Mouse (Mus musculus): ENCODE data around the gene Auts2. TPM values are rescaled to one million over a fixed set of nuclear protein-coding genes. Genes with fewer than 3 reads are reported as not detected.
A peak's percentile ranks its signal among the peaks of the same experiment; 100 is the strongest.
"Not testable (repeated sequence)": the region's sequence is repeated elsewhere in the genome, so short reads cannot be mapped to it uniquely, and the experiment has no call there.

The Auts2 gene
- 30.4 and 34.4 TPM in 2 replicates for polyA plus RNA-seq (2014; fragmentation: Nextera tagmentation; extraction: Ambion mirVana)

DNA sequence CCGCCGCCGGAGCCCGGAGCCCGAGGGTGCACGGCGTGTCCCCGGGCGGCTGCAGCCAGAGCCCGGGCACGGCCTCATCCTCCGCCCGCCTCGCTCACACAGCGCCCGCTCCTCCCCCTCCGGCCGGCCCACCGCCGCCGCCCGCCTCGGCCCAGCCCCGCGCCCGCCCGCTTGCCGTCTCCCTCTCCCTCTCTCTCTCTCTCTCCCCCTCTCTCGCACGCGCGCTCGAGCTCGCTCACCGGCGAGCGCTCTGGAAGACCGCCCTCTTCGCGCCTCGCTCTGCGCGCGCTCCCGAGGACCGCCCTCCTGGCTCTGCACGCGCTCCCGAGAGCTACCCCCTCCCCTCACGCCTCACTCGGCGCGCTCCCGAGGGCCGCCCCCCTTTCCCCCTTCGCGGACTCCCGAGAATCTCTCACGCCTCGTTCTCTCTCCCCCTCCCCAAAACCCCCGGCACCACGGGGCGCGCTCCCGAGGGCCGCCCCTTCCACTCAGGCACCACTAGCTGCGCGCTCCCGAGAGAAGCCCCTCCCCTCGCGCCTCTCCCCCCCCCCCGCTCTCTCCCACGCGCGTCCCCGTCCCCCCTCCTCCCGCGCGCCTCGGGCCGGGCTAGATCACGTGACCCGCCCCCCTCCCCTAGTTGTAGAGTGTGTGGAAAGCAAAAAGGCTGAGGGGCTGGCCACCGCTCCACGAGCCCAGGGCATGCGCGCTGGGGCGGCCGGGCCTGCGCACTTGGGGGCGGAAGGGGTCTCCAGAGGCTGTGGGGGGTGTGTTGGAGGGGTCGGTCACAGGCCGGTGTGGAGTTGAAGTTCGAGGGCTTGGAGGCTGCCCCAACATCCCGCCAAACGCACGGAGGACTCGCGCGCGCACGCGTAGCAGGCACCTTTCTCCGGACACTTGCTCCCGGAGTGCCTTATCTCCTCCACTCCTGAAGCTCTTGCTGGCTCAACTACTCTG is at the start of gene Auts2:
Auts2 (minus strand) TSS at position 227 of the 954 bp plus-strand sequence.
- Histone ChIP-seq H3K27ac (ENCODE audit: low read depth) (peak within 1 kb of the TSS; percentile 93), H3K9me3 (ENCODE audit: control insufficient read depth, low read length) (no peaks in the 10 kb centered on the region), H3K4me2 (ENCODE audit: low read length) (peak within 1 kb of the TSS; percentile 68), H3K27me3 (replicated peaks; ENCODE audit: control insufficient read depth, insufficient read depth, low read length) (no peaks in the 10 kb centered on the region), H3K4me1 (replicated peaks; ENCODE audit: control insufficient read depth, insufficient read depth, low read length) (peaks cover 14% of the 10 kb centered on the region; the same call in 1 of the 2 replicates), H3K36me3 (ENCODE audit: control insufficient read depth, insufficient read depth, low read length) (no peaks in the 10 kb centered on the region), H3K4me3 (ENCODE audit: low read depth, low read length) (peak within 1 kb of the TSS; percentile 70), H3K9ac (ENCODE audit: low read length) (peak within 1 kb of the TSS; percentile 85)
- DNase-seq (ENCODE audit: low spot score) (peak; percentile 94), ATAC-seq (replicated peaks; ENCODE audit: low FRiP score, low TSS enrichment, low read depth) (peak; percentile 90)
- WGBS, result under 1% methylated on average over 80 of the region's 105 CpGs

DNA sequence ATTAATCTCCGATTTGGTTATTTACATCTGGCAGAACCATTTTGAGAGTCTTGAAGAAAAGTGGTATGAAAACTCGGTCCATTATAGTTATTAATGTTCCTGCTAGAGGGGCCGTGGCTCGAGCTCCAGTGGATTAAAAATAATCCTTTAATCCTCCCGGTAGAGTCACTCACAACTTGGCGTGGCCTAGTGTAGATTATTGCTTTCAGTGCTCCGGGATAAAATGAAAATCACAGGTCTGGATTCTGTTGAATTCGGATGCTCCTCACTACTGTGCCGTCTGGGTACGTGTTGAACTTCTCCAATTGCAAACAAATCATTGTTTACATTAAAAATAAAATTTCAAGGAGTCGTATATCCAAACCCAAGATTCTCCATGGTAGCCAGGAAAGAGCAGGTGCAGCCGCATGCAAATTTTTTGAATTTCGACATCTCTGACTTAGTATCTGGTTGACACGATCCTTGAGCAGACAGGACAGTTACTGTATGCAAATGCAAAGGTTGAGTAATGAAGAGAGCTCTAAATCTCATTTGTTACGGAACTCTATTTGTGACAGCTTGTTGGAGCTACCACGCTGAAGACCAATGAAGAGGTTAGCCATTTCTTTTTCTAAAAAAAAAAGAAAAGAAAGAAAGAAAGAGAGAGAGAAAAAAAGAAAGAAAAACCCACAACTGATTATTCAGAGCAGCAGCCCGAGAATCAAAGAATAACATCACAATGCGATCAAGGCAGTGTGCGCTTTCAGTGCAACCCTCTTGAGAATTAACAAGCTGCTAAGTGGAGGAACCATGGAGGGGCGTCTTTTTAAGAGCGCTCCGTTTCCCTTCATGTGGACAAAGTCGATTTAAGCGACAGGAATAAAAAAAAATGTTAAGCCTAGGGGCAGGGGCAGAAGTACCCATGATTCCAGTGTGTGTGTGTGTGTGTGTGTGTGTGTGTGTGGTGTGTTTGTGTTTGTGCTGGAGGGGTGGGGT is 48.9 kb upstream of the Auts2 start:
- ATAC-seq (replicated peaks; ENCODE audit: low FRiP score, low TSS enrichment, low read depth), result no peak
- no peak for DNase-seq (ENCODE audit: low spot score)
- no peak overlapping the region for H3K4me2 ChIP-seq (ENCODE audit: low read length)

DNA sequence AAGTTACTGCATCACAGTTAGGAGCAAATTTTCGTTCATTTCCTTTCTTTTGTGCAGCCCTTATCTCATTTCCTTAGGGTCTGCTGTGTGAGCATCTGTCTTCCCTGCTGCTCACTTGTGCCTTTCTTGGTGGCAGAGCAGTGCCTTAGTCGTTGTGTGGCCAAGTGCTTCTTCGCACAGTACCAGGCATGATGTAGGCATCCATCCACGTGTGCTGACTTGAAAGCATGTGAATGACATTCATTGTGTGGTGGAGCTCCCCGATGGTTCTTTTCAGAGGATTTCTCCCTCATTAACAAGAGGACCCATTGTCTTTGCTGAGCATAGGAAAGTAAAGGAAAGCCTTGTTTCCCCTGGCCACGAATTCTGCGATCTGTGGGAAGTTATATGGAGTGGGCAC is 36.6 kb upstream of the Auts2 start:
- ATAC-seq (replicated peaks; ENCODE audit: low FRiP score, low TSS enrichment, low read depth) (no peak), DNase-seq (ENCODE audit: low spot score) (no peak)
- Histone ChIP-seq H3K27me3 (replicated peaks; ENCODE audit: control insufficient read depth, insufficient read depth, low read length) (no peaks in the 10 kb centered on the region), H3K9me3 (ENCODE audit: control insufficient read depth, low read length) (no peaks in the 10 kb centered on the region), H3K36me3 (ENCODE audit: control insufficient read depth, insufficient read depth, low read length) (no peaks in the 10 kb centered on the region), H3K4me2 (ENCODE audit: low read length) (no peak overlapping the region), H3K27ac (ENCODE audit: low read depth) (no peak overlapping the region), H3K4me1 (replicated peaks; ENCODE audit: control insufficient read depth, insufficient read depth, low read length) (no peaks in the 10 kb centered on the region), H3K9ac (ENCODE audit: low read length) (no peak overlapping the region), H3K4me3 (ENCODE audit: low read depth, low read length) (no peak overlapping the region)
- WGBS, result 75% methylated on average over 7 of the region's 7 CpGs

More for the DNA sequence above, 48.9 kb upstream of the Auts2 start:
- no peak overlapping the region for H3K27ac ChIP-seq (ENCODE audit: low read depth)
- H3K36me3 ChIP-seq (ENCODE audit: control insufficient read depth, insufficient read depth, low read length), result no peaks in the 10 kb centered on the region
- no peaks in the 10 kb centered on the region for H3K4me1 ChIP-seq (replicated peaks; ENCODE audit: control insufficient read depth, insufficient read depth, low read length)
- H3K27me3 ChIP-seq (replicated peaks; ENCODE audit: control insufficient read depth, insufficient read depth, low read length), result no peaks in the 10 kb centered on the region
- no peaks in the 10 kb centered on the region for H3K9me3 ChIP-seq (ENCODE audit: control insufficient read depth, low read length)
- 78% methylated on average over 24 of the region's 24 CpGs for WGBS
- no peak overlapping the region for H3K4me3 ChIP-seq (ENCODE audit: low read depth, low read length)
- no peak overlapping the region for H3K9ac ChIP-seq (ENCODE audit: low read length)

DNA sequence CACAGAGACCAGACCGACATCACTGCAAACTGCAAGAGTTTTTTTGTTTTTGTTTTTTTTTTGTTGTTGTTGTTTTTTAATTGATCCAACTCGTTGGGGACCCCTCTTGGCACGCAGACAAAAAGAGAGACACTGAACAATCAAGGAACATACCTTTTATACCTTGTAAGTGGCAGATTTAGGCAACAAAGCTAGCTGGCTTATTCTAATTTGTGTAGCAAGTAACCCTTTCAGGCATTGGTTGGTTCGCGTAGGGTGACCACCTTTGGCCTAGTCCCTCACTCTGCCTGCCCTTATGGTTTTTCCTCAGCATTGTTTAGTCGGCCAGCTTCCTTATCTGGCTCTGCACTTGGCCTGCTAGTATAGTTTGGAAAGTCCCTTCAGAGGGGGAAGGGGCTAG is 17.6 kb upstream of the Auts2 start:
- 77% methylated on average over 6 of the region's 6 CpGs for WGBS

DNA sequence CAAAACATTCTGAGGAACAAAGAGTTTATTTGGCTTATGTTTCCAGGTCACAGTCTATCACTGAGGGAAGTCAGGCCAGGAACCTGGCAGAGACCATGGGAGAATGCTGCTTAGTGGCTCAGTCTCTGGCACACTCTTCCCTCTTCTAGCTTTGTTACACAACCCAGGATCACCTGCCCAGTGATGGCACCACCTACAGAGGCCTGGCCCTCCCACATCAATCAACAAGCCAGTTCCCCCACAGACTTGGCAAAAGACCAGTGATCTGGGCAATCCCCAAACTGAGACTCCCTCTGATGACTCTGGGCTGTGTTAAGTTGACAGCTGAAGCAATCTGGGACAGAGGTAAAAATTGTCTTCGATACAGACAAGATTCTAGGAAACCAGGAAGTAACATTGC is 2.6 kb upstream of the Auts2 start:
- H3K9ac ChIP-seq (ENCODE audit: low read length), result no peak overlapping the region
- H3K4me3 ChIP-seq (ENCODE audit: low read depth, low read length), result no peak overlapping the region
- H3K27me3 ChIP-seq (replicated peaks; ENCODE audit: control insufficient read depth, insufficient read depth, low read length), result no peaks in the 10 kb centered on the region
- H3K27ac ChIP-seq (ENCODE audit: low read depth), result no peak overlapping the region
- no peaks in the 10 kb centered on the region for H3K36me3 ChIP-seq (ENCODE audit: control insufficient read depth, insufficient read depth, low read length)
- no peak for ATAC-seq (replicated peaks; ENCODE audit: low FRiP score, low TSS enrichment, low read depth)
- WGBS, result 38% methylated on average over 1 of the region's 1 CpGs
- H3K9me3 ChIP-seq (ENCODE audit: control insufficient read depth, low read length), result no peaks in the 10 kb centered on the region
- no peak overlapping the region for H3K4me2 ChIP-seq (ENCODE audit: low read length)
- no peak for DNase-seq (ENCODE audit: low spot score)
- H3K4me1 ChIP-seq (replicated peaks; ENCODE audit: control insufficient read depth, insufficient read depth, low read length), result no peaks in the 10 kb centered on the region

More for the DNA sequence above, 17.6 kb upstream of the Auts2 start:
- DNase-seq (ENCODE audit: low spot score); H3K4me2 ChIP-seq (ENCODE audit: low read length); H3K9me3 ChIP-seq (ENCODE audit: control insufficient read depth, low read length); H3K4me1 ChIP-seq (replicated peaks; ENCODE audit: control insufficient read depth, insufficient read depth, low read length); ATAC-seq (replicated peaks; ENCODE audit: low FRiP score, low TSS enrichment, low read depth); H3K9ac ChIP-seq (ENCODE audit: low read length); H3K36me3 ChIP-seq (ENCODE audit: control insufficient read depth, insufficient read depth, low read length); H3K27me3 ChIP-seq (replicated peaks; ENCODE audit: control insufficient read depth, insufficient read depth, low read length); H3K27ac ChIP-seq (ENCODE audit: low read depth); H3K4me3 ChIP-seq (ENCODE audit: low read depth, low read length): not testable (repeated sequence)

DNA sequence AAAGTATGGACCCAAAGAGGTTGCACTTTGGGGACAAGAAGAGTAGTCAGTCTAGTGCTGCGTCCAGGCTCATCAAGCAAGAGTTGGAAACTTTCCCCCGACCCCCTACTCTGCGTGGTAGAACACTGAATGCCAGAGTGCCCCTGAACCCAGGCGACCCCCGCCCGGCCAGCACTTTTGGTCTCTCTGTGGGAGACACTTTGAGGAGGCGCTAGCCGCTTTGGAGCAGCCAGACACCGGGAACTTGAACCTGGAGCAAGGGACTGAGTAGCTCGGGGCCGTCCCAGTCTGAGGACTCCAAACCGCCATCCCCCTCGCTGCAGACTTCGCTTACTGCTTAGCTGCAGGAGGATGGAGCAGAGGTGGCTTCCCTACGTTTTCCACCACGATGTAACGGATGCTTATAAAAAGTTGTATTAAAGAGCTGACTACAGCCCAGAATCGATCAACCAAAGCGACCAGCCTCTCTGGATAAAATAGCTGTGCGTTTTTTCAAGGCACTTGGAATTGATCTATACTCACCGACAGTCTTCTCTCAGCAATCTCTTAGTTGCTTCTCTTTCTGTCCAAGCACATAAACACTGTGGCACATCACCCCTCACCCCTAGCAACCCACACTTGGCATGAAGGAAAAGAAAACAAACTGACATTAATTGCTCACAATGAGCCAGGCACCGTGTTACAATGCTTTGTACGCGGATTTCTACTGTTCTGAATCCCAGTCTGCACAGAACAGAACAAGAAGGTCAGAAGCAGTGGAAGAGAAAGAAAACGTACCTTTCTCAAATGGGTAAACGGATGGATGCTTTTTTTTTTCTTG is 1.2 kb upstream of the Auts2 start:
- H3K4me3 ChIP-seq (ENCODE audit: low read depth, low read length), result peak overlapping the region; percentile 70
- 0 out of 2 replicates have a peak overlapping the region, but pooled peaks have one; percentile 93 for H3K27ac ChIP-seq (ENCODE audit: low read depth)
- DNase-seq (ENCODE audit: low spot score) (no peak), ATAC-seq (replicated peaks; ENCODE audit: low FRiP score, low TSS enrichment, low read depth) (no peak; the same call in 1 of the 2 replicates)
- H3K4me1 ChIP-seq (replicated peaks; ENCODE audit: control insufficient read depth, insufficient read depth, low read length), result peaks cover 12% of the 10 kb centered on the region; the same call in 1 of the 2 replicates
- no peaks in the 10 kb centered on the region for H3K27me3 ChIP-seq (replicated peaks; ENCODE audit: control insufficient read depth, insufficient read depth, low read length)
- H3K4me2 ChIP-seq (ENCODE audit: low read length), result peak overlapping the region; percentile 68
- no peaks in the 10 kb centered on the region for H3K36me3 ChIP-seq (ENCODE audit: control insufficient read depth, insufficient read depth, low read length)
- 5% methylated on average over 26 of the region's 26 CpGs for WGBS
- H3K9me3 ChIP-seq (ENCODE audit: control insufficient read depth, low read length), result no peaks in the 10 kb centered on the region
- H3K9ac ChIP-seq (ENCODE audit: low read length), result peak overlapping the region; percentile 25; the same call in 1 of the 2 replicates

DNA sequence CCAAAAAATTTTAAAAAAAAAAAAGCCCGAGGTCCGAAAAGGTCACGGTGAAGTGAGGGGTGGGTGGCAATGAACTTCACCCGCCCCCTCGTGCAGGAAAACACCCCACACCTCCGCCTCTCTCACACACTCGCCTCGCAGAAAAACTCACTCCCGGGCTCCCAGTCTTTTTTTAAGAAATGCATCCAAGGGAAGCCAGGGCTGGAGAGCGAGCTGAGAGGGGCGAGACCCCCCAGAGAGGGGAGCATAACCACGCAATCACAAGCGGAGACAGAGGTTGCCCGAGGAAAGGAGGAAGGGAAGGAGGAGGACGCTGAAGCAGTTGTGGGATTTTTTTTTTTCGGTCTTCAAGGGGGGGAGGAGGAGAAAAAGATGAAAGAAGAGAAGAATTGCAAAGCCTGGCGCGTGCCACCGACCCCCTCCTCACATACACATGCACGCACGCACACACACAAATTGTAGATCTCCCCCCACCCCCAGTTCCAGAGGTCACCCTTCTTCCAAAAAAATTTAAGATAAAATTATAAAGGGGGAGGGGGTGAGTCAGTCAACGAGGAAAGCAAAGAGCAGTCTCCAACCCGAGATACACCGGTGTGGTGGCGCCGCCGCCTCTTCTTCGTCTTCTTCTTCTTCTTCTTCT is 643 bp downstream of the Auts2 start:
- Histone ChIP-seq H3K36me3 (ENCODE audit: control insufficient read depth, insufficient read depth, low read length) (no peaks in the 10 kb centered on the region), H3K4me3 (ENCODE audit: low read depth, low read length) (peak overlapping the region; percentile 70), H3K4me2 (ENCODE audit: low read length) (peak overlapping the region; percentile 68), H3K9me3 (ENCODE audit: control insufficient read depth, low read length) (no peaks in the 10 kb centered on the region), H3K27ac (ENCODE audit: low read depth) (peak overlapping the region; percentile 93), H3K4me1 (replicated peaks; ENCODE audit: control insufficient read depth, insufficient read depth, low read length) (peaks cover 14% of the 10 kb centered on the region; the same call in 1 of the 2 replicates), H3K27me3 (replicated peaks; ENCODE audit: control insufficient read depth, insufficient read depth, low read length) (no peaks in the 10 kb centered on the region), H3K9ac (ENCODE audit: low read length) (peak overlapping the region; percentile 85)
- ATAC-seq (replicated peaks; ENCODE audit: low FRiP score, low TSS enrichment, low read depth) (peak; percentile 21), DNase-seq (ENCODE audit: low spot score) (peak; percentile 77)
- under 1% methylated on average over 28 of the region's 28 CpGs for WGBS
